Mouse (Mus musculus) B cell, adult 62 days (primary cell): Measurements from ENCODE around the gene Rsph9. TPM values are rescaled to one million over a fixed set of nuclear protein-coding genes. Genes with fewer than 3 reads are reported as not detected.

Source experiments
- total RNA-seq: library from RNA; stranded (reverse); gene quantifications from 4 replicates; pipeline ENCODE4 v1.2.4, GENCODE M21; 2023

The Rsph9 gene
- 1.6 to 1.7 TPM in 2 of 4 replicates, not detected in the others for total RNA-seq

GRCm38 (mm10) chr17:46143578-46144423 lies at the start of gene Rsph9:
Gene Rsph9 (minus strand): TSS chr17:46144216.

GRCm38 (mm10) chr17:46160686-46161085 lies 16.7 kb upstream of the Rsph9 start, which contains the start of gene Gtpbp2:
Gene Gtpbp2 (plus strand): TSS chr17:46161032.

GRCm38 (mm10) chr17:46152847-46153782 lies 9.1 kb upstream of the Rsph9 start, which contains the start of gene Mad2l1bp:
Gene Mad2l1bp (minus strand): TSS chr17:46153553.

GRCm38 (mm10) chr17:46110402-46111289 lies 33.4 kb downstream of the Rsph9 start, which contains the start of gene Mrps18a:
Gene Mrps18a (plus strand): TSS chr17:46110986.

Other genes starting within 250 kb of the Rsph9 start
- 7.3 to 11.3 TPM (median 10.8 TPM) in 4 replicates for gene Vegfa, start 111.8 kb downstream of the Rsph9 start, total RNA-seq
- 52.9 to 66.7 TPM (median 57.6 TPM) in 4 replicates for gene Mrps18a, start 33.2 kb downstream of the Rsph9 start, total RNA-seq
- 18.8 to 22.1 TPM (median 20.9 TPM) in 4 replicates for gene Mad2l1bp, start 9.3 kb upstream of the Rsph9 start, total RNA-seq
- gene Gtpbp2, start 16.8 kb upstream of the Rsph9 start, total RNA-seq = 232 to 241 TPM (median 233 TPM) in 4 replicates
- 14.4 to 16.3 TPM (median 14.7 TPM) in 4 replicates for gene Polh, start 58.4 kb upstream of the Rsph9 start, total RNA-seq
- gene Xpo5, start 58.6 kb upstream of the Rsph9 start, total RNA-seq = 37.8 to 40.5 TPM (median 38.7 TPM) in 4 replicates
- gene Polr1c, start 103.8 kb upstream of the Rsph9 start, total RNA-seq = 59.6 to 66.5 TPM (median 65.0 TPM) in 4 replicates
- gene Yipf3, start 103.9 kb upstream of the Rsph9 start, total RNA-seq = 66.9 to 83.2 TPM (median 75.1 TPM) in 4 replicates
- 2.3 to 3.3 TPM (median 2.5 TPM) in 4 replicates for gene Lrrc73, start 109.3 kb upstream of the Rsph9 start, total RNA-seq
- gene Tjap1, start 138.8 kb upstream of the Rsph9 start, total RNA-seq = 60.0 to 64.7 TPM (median 61.1 TPM) in 4 replicates
- not detected in 4 replicates for gene Dlk2, start 153.2 kb upstream of the Rsph9 start, total RNA-seq
- gene Abcc10, start 184.1 kb upstream of the Rsph9 start, total RNA-seq = 12.8 to 15.0 TPM (median 13.7 TPM) in 4 replicates
- 259 to 291 TPM (median 274 TPM) in 4 replicates for gene Zfp318, start 239.5 kb upstream of the Rsph9 start, total RNA-seq